Mouse (Mus musculus) hindbrain, postnatal 0 days (tissue): ENCODE results near the gene AI837181. TPM values are rescaled to one million over a fixed set of nuclear protein-coding genes. Genes with fewer than 3 reads are reported as not detected.
A peak's percentile ranks its signal among the peaks of the same experiment; 100 is the strongest.

ENCODE experiments used
- ATAC-seq: fragments of 200-750 bp; cut with Nextera tagmentation; 2 replicates; pipeline ENCODE4 v1.8.0; 2017; ENCODE audit warnings: mild to moderate bottlenecking, moderate TSS enrichment, moderate library complexity
- DNase-seq: peaks from one replicate; pipeline ENCODE4 v3.0.0-alpha.2; 2015; ENCODE audit warnings: low spot score
- H3K27ac ChIP-seq: fragments of 300-500 bp; sonication (generic); 2 replicates; pipeline ENCODE4 v1.5.1; 2014; ENCODE audit warnings: mild to moderate bottlenecking
- H3K27me3 ChIP-seq: fragments of 300-500 bp; sonication (generic); 2 replicates; pipeline ENCODE4 v1.6.1; 2014; ENCODE audit warnings: low read length, mixed read lengths; ENCODE audit not compliant: insufficient read depth
- H3K36me3 ChIP-seq: fragments of 300-500 bp; sonication (generic); 2 replicates; pipeline ENCODE4 v1.6.1; 2014; ENCODE audit warnings: low read length, mixed read lengths; ENCODE audit not compliant: insufficient read depth
- H3K4me1 ChIP-seq: fragments of 300-500 bp; sonication (generic); 2 replicates; pipeline ENCODE4 v1.6.1; 2014; ENCODE audit warnings: antibody characterized with exemption, low read length, mixed read lengths; ENCODE audit not compliant: insufficient read depth
- H3K4me2 ChIP-seq: fragments of 300-500 bp; sonication (generic); 2 replicates; pipeline ENCODE4 v1.6.1; 2014; ENCODE audit warnings: low read depth, mild to moderate bottlenecking, low read length, moderate library complexity, mixed read lengths
- H3K4me3 ChIP-seq: fragments of 300-500 bp; sonication (generic); 2 replicates; pipeline ENCODE4 v1.5.1; 2014; ENCODE audit warnings: low read length
- H3K9ac ChIP-seq: fragments of 300-500 bp; sonication (generic); replicated peaks from 2 replicates; pipeline ENCODE4 v1.6.1; 2014; ENCODE audit warnings: mild to moderate bottlenecking, low read length, moderate library complexity, mixed read lengths
- H3K9me3 ChIP-seq: fragments of 300-500 bp; sonication (generic); 2 replicates; pipeline ENCODE4 v1.6.1; 2016; ENCODE audit warnings: low read length, mixed read lengths
- CTCF ChIP-seq: IDR thresholded peaks from 2 replicates; pipeline ENCODE4 v1.5.1; 2016; ENCODE audit warnings: antibody characterized with exemption, control low read depth, low read depth
- WGBS: fragments of 180-500 bp; shearing (Covaris S2); extraction: QIAGEN DNeasy Blood & Tissue Kit; methylation state at CpG from one replicate; pipeline ENCODE4 v1.1.7; 2014; 5-methylcytosine and 5-hydroxymethylcytosine counted together
- polyA plus RNA-seq: library from polyadenylated mRNA; unstranded; fragments of >200 nt; fragmentation: Nextera tagmentation; extraction: Ambion mirVana; gene quantifications from 2 replicates; pipeline ENCODE4 v1.2.1, GENCODE M21; 2015
- total RNA-seq: library from RNA; depleted of rRNA; stranded (reverse); fragments of >200 nt; gene quantifications from 2 replicates; pipeline ENCODE4 v1.2.3, GENCODE M21; 2014

AI837181 gene
- total and polyA plus RNA-seq, 2 experiments from 2014 or later: 82.8 to 100 TPM

DNA sequence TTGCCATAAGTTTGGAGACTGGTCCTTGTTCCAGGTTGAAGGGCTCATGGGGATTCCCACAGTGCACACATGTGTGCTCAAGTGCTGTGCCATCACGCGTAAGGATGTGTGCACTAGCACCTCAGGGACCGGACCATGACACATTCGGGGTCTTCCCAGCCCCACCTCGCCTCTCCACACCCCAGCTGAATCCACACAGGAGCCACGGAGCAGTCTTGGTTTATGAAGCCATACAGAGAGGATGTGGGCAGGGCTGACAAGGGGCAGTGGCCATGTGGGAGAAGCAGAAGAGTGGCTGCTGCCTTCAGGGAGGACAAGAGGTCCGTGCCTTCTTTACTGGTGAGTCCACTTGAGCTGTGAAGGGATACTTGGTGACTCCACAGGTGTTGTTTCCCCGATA lies 40.1 kb downstream of the AI837181 start:
- Histone ChIP-seq H3K4me3 (no peak overlapping the region), H3K27ac (no peak overlapping the region), H3K27me3 (no peaks in the 10 kb centered on the region), H3K36me3 (peaks cover 35% of the 10 kb centered on the region), H3K4me2 (no peak overlapping the region), H3K9ac (no peak overlapping the region), H3K9me3 (no peaks in the 10 kb centered on the region), H3K4me1 (peaks cover 8% of the 10 kb centered on the region)
- DNase-seq (no peak), ATAC-seq (no peak)
- TF ChIP-seq CTCF: no peak
- WGBS: 94% methylated on average over 8 of the region's 8 CpGs

DNA sequence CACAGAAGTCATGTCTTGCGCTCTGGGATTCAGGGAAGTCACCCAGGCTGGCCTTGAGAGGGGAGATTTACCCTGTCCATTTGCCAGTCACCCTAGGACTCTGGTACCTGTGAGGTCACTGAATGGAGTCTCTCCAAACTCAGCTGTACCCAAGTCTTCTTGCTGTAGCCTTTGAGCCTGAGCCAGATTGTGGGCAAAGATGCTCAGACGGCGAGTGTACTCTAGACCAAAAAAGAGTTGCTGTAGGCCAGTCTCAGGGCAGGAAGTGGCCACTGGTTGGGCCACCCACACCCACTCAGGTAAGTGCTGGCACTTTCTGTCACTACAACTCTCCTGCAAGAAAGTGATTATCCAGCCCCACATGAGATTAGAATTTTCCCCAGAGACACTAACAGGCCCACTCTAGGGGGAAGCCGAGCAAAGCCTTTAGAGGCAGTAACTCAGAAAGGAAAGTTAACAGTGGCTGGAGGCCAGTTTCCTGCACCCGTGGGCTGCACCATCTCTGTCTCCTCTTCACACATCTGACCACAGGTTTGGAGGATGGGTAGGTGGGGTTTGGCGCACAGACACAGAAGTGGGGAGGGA lies 42.1 kb downstream of the AI837181 start:
- TF ChIP-seq CTCF: no peak
- no peak overlapping the region for H3K27ac ChIP-seq
- H3K4me2 ChIP-seq: no peak overlapping the region
- no peaks in the 10 kb centered on the region for H3K9me3 ChIP-seq
- H3K9ac ChIP-seq: no peak overlapping the region
- H3K36me3 ChIP-seq: peaks cover 35% of the 10 kb centered on the region
- H3K4me3 ChIP-seq: no peak overlapping the region
- H3K4me1 ChIP-seq: no peaks in the 10 kb centered on the region
- ATAC-seq (no peak), DNase-seq (no peak)
- WGBS: 91% methylated on average over 6 of the region's 6 CpGs
- no peaks in the 10 kb centered on the region for H3K27me3 ChIP-seq

DNA sequence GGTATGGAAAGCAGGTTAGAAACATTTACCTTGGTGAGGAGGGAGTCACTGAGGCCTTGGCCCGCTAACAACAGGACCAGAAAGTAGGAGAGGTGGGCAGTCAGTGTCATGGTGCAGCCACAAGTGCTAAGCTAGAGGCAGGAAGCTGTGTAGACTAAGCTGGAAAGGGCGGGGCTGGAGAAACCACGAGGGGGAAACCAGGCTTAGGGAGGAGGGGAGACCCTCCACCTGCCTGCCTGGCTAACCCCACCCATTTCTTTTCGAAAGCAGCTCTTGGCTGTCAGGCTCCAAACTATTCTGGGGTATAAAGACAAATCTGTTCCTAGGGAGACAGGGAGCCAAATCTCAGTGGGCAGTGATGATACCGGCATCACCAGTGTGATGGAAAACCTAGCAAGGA lies 43.4 kb downstream of the AI837181 start, which contains the start of gene Ctsw:
Gene Ctsw (minus strand): TSS at position 134 of the 400 bp plus-strand sequence.
- Histone ChIP-seq H3K9me3 (no peaks in the 10 kb centered on the region), H3K36me3 (peaks cover 27% of the 10 kb centered on the region), H3K4me1 (no peaks in the 10 kb centered on the region), H3K27me3 (no peaks in the 10 kb centered on the region), H3K4me2 (no peak within 1 kb of the TSS), H3K9ac (no peak within 1 kb of the TSS), H3K27ac (no peak within 1 kb of the TSS), H3K4me3 (no peak within 1 kb of the TSS)
- DNase-seq (no peak), ATAC-seq (no peak)
- WGBS: 57% methylated on average over 5 of the region's 5 CpGs
- no peak for TF ChIP-seq CTCF

DNA sequence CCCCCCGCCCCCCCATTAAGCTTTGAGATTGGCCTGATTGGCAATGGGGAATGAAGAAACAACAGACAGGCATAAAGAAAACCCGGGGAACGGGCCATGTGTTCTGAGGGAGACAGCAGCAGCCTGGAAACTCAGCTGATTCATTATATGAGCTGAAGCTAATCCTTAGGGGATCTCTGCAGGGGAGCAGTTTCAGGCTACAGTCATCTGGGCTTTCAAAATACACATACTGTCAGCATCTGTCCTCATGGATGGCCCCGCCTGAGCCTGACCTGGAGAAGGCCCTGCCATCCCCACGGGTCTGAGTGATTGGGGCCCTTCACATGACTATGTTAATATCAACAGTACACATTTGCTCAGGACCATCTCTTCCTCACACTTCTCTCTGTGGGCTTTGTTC lies 46.9 kb downstream of the AI837181 start:
- peaks cover 9% of the 10 kb centered on the region; the same call in 1 of the 2 replicates for H3K36me3 ChIP-seq
- no peak overlapping the region for H3K4me3 ChIP-seq
- no peaks in the 10 kb centered on the region for H3K27me3 ChIP-seq
- H3K27ac ChIP-seq: no peak overlapping the region
- no peak for ATAC-seq
- H3K9ac ChIP-seq: no peak overlapping the region
- no peak overlapping the region for H3K4me2 ChIP-seq
- no peak for TF ChIP-seq CTCF
- H3K4me1 ChIP-seq: peaks cover 7% of the 10 kb centered on the region
- no peak for DNase-seq
- H3K9me3 ChIP-seq: no peaks in the 10 kb centered on the region
- 33% methylated on average over 5 of the region's 5 CpGs for WGBS

DNA sequence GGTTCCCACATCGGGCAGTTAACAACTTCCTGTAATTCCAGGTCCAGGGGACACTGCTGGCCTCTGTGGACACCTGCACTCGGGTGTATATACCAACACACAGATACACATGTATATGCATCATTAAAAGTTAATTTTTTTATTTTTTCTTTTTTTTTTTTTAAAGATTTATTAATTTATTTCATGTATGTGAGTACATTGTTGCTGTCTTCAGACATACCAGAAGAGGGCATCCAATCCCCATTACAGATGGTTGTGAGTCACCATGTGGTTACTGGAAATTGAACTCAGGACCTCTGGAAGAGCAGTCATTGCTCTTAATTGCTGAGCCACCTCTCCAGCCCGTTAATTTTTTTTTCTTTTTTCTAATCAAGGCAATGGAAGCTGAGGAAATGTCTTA lies 47.9 kb downstream of the AI837181 start:
- DNase-seq (no peak), ATAC-seq (no peak)
- peaks cover 7% of the 10 kb centered on the region for H3K4me1 ChIP-seq
- no peak overlapping the region for H3K9ac ChIP-seq
- H3K4me3 ChIP-seq: no peak overlapping the region
- H3K4me2 ChIP-seq: no peak overlapping the region
- TF ChIP-seq CTCF: peak; percentile 33
- H3K9me3 ChIP-seq: no peaks in the 10 kb centered on the region
- 82% methylated on average over 3 of the region's 3 CpGs for WGBS
- H3K27me3 ChIP-seq: no peaks in the 10 kb centered on the region
- no peak overlapping the region for H3K27ac ChIP-seq
- H3K36me3 ChIP-seq: no peaks in the 10 kb centered on the region

DNA sequence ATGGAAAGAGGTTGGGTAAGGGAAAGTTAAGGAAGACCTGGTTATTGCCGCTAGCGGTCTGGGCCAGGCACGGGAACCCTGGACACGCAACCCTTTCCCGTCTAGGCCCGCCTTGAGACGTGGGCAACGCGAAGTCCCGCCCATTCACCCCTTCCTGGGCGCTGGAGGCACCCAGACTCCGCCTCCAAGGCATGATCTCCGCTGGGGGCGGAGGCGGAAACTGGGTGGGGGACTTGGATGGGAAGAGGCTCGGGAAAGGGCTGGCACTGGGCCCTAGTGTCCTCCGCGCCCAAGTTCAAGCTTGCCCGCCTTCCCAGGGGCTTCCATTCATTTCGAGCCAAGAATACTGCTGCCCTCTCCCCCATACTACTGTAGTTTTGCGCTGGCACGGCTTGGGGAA lies 48.8 kb downstream of the AI837181 start, which contains the start of gene Efemp2:
Gene Efemp2 (plus strand): TSS at position 235 of the 400 bp plus-strand sequence.
- Histone ChIP-seq H3K4me3 (peak within 1 kb of the TSS; percentile 57), H3K9ac (peak within 1 kb of the TSS; percentile 78), H3K27me3 (no peaks in the 10 kb centered on the region), H3K4me2 (peak within 1 kb of the TSS; percentile 97), H3K27ac (peak within 1 kb of the TSS; percentile 72), H3K36me3 (no peaks in the 10 kb centered on the region; the same call in 1 of the 2 replicates), H3K9me3 (no peaks in the 10 kb centered on the region), H3K4me1 (peaks cover 7% of the 10 kb centered on the region)
- peak; percentile 76 for ATAC-seq
- no peak for TF ChIP-seq CTCF
- peak; percentile 81 for DNase-seq
- WGBS: 2% methylated on average over 22 of the region's 22 CpGs
